Mouse (Mus musculus): Measurements from ENCODE around the gene Otub2.
A peak's percentile ranks its signal among the peaks of the same experiment; 100 is the strongest.
"Not testable (repeated sequence)": the region's sequence is repeated elsewhere in the genome, so short reads cannot be mapped to it uniquely, and the experiment has no call there.

Gene Otub2

DNA sequence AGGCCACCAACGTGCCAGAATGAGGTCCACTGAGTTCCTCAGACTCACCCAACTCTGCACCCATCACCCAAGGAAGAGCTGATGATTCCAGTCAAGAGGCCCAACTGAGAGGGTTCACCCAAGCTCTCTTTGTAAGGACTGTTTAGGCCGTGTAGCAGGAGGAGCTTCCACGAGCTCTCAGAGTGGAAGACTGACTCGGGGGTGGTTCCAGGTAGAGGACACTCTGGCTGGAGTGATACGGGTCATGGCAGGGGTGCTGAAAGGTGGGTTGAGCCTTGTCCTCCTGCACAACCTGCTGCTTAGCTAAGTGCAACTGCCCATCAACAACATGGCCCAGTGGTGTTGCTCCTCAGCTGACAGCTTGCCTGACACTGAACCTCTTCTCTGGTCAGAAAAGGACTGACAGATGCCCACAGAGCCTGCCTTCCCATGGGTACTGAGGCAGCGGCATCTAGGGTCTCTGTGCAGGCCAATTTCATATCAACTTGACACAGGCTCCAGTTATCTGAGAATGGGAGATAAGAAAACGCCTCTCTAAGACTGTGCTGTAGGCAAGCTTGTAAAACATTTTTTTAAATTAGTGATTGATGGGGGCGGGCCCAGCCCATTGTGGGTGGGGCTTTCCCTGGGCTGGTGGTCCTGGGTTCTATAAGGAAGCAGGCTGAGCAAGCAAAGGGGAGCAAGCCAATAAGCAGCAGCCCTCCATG, 14.8 kb upstream of the Otub2 start:
- no peak for DNase-seq

DNA sequence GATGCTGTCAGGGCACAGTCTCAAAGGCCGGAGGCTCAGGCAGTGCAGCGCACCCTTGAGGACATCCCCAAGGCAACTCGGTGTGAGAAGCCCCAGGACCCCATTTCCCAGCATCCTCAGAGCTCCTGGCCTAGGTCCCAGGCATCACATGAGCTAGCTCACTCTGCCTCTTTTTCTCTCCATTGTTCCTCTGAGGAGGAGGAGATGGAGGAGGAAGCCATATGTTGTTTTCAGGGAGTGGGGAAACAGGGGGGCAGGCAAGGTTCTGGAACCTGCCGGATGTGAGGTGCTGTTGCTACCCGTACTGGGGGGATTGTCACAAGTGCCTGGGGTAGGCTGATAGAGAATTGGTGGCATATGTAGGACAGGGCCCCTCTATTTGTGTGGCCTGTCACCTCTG, 12.4 kb upstream of the Otub2 start:
- DNase-seq, result no peak

DNA sequence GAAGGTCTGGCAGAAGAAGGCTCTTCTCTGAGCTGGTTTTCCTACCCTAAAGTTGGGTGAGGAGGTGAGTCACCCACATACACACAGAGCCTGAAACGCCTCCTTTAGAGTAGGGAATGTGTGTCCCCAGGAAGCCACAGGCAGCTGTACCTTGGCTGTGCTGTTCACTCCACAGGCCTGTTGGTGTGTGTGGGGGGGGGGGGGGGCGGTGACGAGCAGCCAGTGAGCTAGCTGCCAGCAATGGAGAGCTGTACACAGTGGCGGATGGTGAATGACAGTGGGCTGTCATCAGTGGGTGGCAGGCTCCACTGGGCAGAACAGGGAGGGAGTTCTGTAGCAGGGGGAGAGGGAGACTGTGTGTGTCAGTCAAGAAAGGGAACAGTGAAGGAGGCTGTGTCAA, 11.7 kb upstream of the Otub2 start:
- DNase-seq, result no peak

DNA sequence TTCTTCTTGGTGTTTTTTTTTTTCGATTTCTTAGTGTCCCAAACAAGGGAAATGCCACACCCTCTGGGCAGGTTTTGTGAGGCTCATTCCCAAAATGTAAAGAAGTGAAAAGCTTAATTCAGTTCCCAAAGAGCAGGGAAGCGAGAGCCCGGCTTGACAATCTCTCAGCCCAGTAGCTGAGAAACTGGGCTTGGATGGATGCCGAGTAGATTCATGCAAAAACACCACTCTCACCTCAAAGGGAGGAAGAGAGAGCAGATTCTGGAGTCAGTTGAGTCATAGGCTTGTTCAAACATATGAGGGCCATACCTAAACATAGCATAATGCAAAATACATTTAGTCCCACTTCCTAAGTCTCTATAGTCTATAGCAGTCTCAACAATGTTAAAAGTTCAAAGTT, 8.3 kb upstream of the Otub2 start:
- DNase-seq, result no peak

DNA sequence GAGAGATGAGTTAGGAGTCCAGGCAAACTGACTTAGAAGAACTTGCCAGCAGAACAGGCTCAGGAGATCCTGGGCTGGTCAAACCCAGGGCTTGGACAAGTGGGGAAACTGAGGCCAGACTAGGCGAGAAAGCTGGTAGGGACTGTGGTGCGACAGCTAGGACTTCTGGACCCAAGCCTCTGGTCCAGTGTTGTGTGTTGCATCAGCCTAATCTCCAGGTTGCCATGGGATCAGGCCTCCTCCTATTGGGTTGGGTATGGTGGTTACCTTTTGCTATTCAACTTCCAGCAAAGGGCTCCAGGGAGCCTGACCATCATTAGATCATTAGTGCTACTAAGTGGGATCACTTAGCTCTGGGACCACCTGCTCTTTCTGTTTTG, 856 bp downstream of the Otub2 start:
- no peak for DNase-seq

DNA sequence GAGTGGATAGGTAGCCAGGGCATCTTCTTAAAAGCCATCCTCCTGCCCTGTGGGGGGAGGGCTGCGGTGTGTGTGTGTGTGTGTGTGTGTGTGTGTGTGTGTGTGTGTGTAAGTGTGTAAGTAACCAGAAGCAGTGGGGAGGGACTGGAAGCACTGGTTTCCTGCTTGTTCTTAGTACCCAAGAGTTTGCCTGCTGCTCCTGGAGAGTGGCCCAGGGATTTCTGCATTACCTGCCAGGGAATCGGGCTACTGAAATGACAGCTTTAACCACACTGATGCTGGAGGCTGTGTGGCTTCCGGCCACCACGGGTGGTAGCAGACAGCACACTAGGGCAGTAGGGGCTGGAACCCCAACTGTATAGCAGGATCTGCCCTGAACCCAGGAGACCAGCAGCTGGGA, 1.5 kb downstream of the Otub2 start:
- peak in 1 of 2 experiments; percentile 40 for DNase-seq

DNA sequence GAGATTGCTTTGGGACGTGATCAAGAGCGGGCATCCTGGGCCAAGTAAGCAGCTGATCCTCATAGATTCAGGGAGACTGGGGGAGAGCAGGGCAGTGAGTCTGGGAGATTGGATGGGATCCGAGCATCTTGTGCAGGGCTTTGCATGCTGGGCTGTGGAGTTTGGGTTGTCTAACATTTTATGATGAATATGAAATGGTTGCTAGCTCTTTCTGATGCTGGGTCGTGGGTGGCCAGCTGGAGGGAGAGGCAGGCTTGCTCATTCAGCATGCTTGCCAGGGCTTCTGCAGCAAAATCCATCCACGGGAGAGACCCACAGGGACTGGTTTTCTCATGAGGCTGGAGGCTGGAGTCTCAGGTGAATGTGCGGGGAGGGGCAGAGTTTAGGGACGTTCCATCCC, 2.6 kb downstream of the Otub2 start:
- no peak for DNase-seq

DNA sequence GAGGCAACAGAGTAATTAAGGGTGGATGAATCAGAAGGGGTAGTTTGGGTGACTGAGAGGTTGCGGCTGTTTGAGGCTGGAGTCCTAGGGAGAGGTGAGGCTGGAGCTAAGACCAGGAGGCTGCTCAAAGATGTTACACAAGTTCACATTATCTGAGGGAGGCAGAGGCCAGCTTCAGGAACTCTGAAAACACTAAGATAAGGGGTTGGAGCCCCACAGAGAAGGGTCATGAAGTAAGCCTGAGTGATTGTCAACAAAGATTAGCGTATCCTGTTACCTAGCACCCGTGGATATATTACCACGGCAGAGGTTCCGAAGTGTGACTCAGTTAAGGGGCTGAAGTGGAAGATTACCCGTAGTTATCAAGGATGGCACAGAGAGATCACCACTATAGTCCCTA, 5.0 kb downstream of the Otub2 start:
- DNase-seq, result no peak

DNA sequence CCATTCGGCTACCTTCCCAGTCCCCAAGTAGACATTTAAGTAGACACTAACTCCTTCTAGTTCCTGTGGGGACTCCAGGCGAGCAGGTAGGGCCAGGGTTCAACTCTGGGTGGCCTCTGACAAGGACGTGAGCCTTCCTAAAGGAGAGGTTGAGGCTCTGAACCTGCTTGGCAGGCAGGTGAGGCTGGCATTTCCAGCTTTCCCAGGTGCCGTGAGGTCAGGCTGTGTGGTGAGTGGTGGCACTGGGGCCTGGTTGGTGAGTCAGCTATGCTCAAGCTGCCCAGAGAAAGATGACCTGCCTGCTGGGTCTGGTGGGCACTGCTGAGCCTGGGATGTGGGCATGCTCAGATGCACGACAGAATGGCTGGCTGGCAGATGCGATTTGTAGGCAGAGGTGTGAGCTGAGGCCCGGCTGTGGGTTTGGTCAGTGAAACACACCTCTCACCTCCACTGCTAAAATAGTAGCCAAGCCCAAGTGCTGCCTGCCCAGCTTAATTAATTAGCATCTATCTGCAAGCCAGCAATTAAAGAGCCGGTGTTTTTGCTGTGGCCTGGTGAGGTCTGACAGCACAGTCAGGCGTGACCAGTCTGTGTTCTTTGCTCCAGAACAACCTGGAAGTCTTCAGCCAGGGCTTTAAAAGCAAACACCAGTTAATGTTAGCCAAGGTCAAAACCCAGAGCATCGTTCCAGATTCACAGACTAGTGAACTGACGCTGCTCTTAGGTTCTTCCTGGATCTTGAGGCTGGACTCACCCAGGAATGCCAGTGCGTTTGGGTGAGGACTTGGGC, 7.2 kb downstream of the Otub2 start:
- DNase-seq, result no peak

DNA sequence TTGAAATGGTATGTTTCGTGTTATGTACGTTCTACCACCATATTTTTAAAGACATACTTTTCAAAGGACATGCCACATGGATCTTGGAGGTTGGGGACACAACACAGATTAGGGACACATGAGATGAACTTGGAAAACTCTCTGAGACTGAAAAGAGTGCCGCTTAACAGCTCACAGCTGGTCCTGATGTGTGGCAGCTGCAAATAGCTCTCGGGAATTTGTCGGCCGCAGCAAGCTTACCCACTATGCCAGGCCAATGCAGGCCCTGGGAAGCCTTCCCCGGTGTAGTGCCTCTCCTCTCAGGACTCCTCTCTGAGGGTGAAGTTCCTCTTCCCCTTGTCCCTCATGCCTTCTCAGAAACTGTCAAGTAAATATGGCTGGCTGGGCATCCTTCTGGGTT, 8.3 kb downstream of the Otub2 start:
- no peak for DNase-seq

DNA sequence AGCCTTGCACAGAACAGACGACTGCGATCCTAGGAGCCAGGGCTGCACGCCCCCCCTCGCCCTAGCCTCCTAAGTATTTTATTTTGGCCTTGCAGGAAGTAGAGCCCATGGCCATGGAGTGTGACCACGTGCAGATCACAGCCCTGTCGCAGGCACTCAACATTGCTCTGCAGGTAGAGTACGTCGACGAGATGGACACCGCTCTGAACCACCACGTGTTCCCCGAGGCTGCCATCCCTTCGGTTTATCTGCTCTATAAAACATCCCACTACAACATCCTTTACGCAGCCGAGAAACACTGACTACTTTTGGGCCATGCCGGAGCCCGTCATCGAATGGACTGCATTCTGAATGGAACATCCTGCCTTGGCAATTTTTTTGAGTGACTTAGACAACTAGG, 15.6 kb downstream of the Otub2 start:
- DNase-seq, result no peak

DNA sequence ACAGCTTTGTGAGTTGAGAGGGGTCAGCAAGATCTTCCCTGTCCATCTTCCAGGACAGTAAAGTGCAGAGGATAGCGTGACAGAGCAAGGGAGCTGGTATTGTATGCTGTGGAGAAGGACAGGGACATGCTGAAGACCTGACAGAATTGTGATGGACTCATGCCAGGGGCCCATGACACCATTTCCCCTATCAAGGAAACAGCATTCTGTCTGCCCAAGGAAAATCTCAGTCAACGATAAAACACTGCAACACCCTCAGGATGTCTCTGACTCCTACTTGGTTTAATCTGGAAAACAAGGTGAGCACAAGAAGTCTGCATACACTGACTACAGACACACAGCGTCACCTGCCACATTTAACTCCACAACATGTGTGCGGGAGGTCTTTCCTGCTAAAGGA, 19.2 kb downstream of the Otub2 start, which contains the start of gene 9330161L09Rik:
Gene 9330161L09Rik, minus strand, starts transcription at position 101 of the 400 bp plus-strand sequence.
- DNase-seq, result no peak

DNA sequence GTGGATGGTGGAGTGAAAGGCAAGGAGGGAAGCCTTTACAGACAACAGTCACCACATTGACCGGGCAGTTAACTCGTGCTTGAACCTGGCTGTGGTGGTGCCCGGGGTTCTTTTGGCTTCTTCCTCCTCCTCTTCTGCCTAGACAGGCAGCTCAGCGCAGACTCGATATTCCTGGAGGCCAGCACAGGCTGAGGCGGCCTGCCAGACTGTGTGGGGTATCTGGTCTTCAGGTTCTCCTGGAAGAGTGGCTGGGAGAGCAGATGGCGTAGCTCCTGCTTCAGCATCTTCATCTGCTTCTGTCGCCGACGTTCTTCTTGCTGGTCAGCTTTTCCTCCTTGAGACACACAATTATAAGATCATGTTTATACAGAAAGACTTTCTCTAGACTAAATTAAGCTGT, 19.7 kb downstream of the Otub2 start:
- DNase-seq, result peak; percentile 52 to 73

DNA sequence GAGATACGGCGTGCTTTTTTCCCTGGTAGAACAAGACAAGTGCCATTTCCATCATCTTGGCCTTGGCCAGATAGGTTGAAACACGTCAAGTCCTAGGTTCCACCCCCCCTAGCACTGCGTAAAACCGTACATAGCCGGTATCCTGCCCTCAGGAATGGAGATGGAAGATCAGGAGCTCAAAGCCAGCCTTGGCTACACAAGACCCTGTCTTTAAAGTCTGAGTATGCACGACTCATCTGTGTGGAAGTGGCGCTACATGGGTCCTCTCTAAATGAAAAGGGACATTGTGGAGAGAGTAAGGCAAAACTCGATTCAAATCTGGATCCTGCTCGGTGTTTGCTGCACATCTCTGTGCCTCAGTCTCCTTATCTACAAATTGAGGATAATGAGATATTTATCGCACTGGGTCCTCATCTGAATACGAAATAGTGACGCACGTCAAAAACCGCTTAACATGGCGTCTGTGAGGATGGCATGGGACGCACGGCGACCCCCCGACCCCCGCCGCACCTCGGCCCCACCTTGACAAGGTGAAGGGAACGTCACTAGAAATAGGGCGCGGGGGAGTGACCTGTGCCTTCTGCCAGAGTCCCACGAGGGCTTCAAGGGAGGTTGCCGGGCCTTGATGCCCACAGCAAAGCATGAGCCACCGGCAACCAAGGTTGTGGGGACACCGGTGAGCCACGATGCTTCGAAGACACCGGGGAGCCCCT, 36.7 kb downstream of the Otub2 start:
- DNase-seq, result no peak

DNA sequence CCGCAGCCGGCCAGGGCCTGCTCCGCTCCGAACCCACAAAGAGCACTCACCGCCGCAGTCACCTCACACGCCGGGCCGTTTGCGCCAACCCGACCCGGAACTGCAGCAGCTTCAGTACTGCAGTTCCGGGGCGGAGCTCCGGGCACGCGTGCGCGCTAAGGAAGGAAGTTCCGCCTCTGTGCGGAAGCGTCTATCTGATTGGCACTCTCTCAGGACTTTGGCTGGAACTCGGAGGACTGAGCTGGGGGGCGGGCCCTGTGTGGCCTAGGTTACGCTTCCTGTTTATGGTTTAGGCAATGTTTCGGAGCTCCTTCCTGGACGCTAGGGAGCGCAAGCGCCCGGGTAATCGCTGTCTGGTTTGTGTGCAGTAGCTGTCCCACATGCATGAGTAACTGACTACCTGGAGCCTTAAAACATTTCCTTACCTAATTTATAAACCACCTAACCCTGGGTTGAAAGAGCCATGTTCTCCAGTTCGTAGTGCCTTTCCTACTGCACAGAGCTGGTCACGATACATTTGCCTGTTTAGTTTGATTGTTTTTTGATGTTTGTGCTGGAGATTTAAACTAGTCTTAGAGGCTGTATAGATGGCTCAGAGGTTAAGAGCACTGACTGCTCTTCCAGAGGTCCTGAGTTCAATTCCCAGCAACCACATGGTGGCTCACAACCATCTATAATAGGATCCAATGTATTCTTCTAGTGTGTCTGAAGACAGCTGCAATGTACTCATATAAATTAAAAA, 37.4 kb downstream of the Otub2 start, which contains the start of gene Ddx24:
Gene Ddx24, minus strand, starts transcription at position 102 of the 742 bp plus-strand sequence.
- peak; percentile 98 for DNase-seq

DNA sequence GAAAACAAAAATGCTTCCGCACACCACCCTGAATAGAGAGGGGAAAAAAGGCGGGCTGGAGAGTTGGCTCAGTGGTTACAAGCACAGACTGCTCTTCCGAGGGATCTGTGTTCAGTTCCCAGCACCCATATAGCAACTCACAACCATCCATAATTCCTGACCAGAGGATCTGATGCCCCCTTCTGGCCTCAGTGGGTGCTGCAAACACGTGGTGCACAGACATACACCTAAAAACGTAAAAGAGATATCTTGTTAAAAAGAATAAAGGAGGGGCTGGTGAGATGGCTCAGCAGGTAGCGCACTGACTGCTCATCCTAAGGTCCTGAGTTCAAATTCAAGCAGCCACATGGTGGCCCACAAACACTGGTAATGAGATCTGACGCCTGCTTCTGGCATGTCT, 38.2 kb downstream of the Otub2 start:
- DNase-seq, result no peak

DNA sequence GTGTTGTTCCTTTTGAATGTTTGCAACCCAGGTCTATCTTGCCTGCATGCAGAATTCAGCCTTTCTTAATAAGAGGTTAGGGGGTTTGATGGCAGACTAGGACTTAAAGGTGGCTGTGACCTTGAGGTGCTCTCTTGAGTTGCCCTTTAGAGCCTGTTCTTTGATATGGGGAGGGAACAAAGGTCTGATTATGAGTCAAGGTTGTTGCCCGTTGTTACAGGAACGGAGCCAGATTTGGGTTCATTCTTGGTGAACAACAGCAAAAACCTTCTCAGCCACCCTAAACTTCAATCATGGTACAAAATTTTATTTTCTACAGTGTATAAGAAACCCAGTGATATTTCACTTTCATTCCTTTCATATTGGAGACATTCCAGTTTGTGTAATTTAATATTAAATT, 44.9 kb downstream of the Otub2 start:
- no peak for DNase-seq

DNA sequence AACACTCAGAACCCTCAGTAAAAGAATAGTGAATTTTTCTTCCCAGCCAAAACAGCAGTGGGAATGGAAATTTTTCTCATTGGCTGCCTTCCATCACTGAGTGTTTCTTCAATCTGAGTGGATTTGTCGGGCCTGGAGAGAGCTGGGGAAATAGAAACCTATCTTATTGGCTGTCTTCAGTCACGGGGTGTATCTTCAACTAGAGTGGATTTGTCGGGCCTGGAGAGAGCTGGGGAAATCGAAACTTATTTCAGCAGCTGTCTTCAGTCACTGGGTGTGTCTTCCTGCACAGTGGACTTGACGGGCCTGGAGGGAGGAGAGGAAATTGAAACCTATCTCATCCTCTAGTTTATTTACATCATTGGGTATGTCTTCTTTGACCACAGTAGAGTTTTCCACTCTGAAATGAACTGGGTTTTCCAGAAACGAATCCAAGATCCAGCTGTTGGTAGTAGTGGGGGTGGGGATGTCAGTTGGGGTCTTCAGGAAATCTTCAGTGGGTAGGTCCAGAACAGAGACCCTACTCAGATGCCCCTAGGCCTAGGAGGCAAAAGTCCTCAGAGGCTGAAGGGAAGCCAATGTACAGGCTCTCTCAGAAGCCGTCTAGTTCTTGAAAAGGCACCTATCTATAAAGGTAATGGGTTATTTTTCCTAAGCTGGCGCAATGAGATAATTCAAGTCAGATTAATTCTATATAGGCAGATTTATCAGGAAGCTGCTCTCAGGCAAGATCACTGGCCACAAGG, 45.7 kb downstream of the Otub2 start, which contains the start of gene Ifi27:
Gene Ifi27, plus strand, starts transcription at position 226 of the 746 bp plus-strand sequence.
- no peak for DNase-seq

DNA sequence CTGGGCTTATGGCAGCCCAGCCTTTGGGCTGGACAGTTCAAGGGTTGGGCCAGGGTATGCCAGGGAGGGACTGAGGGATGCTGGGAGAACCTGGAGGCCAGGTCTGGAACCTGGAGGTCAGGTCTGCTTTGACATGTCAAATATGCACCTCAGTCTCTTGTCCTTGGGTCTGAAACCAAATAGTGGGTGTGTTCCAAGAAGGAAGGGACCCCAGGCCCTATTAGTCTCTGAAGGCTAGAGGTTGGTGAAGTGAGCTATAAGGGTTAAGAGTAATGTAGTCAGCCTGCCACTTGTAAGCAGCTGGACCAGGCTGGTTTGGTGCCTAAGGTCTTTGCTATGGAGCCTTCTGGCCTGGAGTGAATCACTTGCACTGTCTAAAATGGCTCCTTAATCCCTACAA, 46.4 kb downstream of the Otub2 start:
- DNase-seq, result no peak

DNA sequence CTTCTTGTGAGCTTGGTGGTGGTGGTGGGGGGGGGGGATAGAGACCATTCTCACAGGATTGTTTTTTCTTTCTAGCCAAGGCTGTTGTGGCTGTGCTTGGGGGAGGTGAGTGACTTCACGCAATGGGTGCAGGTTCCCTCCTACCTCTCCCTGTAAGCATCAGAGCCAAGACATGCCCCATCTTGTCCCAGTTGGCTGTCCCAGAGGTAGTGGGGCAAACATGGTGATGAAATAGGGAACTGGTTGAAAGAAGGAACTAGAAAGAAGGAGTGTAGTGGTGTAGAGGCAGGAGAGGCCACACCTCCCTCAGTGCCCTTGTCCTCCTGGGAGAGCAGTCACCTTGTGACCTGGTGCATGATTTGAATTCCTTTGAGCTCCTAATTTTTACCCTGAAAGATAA, 49.1 kb downstream of the Otub2 start:
- DNase-seq, result no peak

DNA sequence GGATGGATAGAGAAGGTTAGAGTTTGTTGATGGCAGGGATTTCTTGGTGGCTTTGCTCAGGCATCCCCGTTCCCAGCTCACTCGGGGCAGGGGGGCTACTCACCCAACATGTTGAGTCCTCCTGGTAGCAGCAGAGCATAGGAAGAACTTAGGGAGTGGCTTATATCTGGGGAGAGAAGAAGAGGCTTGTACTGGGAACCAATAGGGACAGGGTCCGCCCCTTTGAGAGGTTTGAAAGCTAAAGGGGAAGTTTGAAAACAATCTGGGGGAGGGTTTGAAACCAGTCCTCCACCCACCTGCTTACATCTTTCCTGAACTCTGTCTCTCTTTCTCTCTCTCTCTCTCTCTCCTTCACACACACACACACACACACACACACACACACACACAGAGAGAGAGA, 55.0 kb downstream of the Otub2 start, which contains the start of gene Ifi27l2a:
Gene Ifi27l2a, minus strand, starts transcription at position 157 of the 400 bp plus-strand sequence.
- DNase-seq, result no peak

DNA sequence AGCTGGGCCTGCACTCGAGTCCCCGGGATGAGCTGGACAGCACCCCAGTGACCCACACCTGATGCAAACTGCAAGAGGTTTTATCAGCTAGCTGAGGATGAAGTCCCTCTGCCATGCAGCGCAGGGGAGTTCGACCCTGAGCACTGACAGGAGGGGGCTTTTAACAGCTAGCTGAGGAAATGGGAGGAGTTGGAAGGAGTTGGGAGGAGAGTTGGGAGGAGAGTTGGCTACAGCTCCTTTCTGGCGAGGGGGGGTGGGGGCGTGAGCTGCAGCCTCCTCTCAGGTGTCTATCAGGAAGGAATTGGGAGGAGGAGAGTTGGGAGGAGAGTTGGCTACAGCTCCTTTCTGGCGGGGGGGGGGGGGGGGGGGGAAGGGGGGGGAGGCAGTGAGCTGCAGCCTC, 55.8 kb downstream of the Otub2 start:
- DNase-seq, result not testable (repeated sequence)

Measured in cerebellum, postnatal 25 days (tissue).